Mouse (Mus musculus) embryonic facial prominence, embryonic 10.5 days (tissue): ENCODE results near the gene Tmem59l. TPM values are rescaled to one million over a fixed set of nuclear protein-coding genes. Genes with fewer than 3 reads are reported as not detected.

Experiments
- DNase-seq: peaks from one replicate; pipeline ENCODE4 v3.0.0-alpha.2; 2017; ENCODE audit warnings: low spot score
- H3K27ac ChIP-seq: fragments of 300-500 bp; sonication (generic); replicated peaks from 2 replicates; pipeline ENCODE4 v1.5.1; 2016; ENCODE audit warnings: mild to moderate bottlenecking
- H3K27me3 ChIP-seq: fragments of 300-500 bp; sonication (generic); replicated peaks from 2 replicates; pipeline ENCODE4 v1.6.1; 2016; ENCODE audit warnings: low read depth, mild to moderate bottlenecking; ENCODE audit not compliant: poor library complexity, severe bottlenecking
- H3K36me3 ChIP-seq: fragments of 300-500 bp; sonication (generic); replicated peaks from 2 replicates; pipeline ENCODE4 v1.6.1; 2016; ENCODE audit warnings: mild to moderate bottlenecking, moderate library complexity
- H3K4me1 ChIP-seq: fragments of 300-500 bp; sonication (generic); 2 replicates; pipeline ENCODE4 v1.6.1; 2016
- H3K4me3 ChIP-seq: fragments of 300-500 bp; sonication (generic); 2 replicates; pipeline ENCODE4 v1.5.1; 2016; ENCODE audit warnings: mild to moderate bottlenecking, moderate library complexity
- H3K9me3 ChIP-seq: fragments of 300-500 bp; sonication (generic); 2 replicates; pipeline ENCODE4 v1.6.1; 2016; ENCODE audit warnings: mild to moderate bottlenecking
- WGBS: fragments of 180-500 bp; shearing (Covaris S2); methylation state at CpG from one replicate; pipeline ENCODE4 v1.1.7; 2016; 5-methylcytosine and 5-hydroxymethylcytosine counted together
- polyA plus RNA-seq: library from polyadenylated mRNA; unstranded; fragments of >200 nt; fragmentation: Nextera tagmentation; extraction: Ambion mirVana; gene quantifications from 2 replicates; pipeline ENCODE4 v1.2.1, GENCODE M21; 2016

The Tmem59l gene
- polyA plus RNA-seq, 1 experiment from 2014 or later, result 28.3 TPM

- Histone ChIP-seq H3K4me1 (peaks cover 34% of the 10 kb centered on the region), H3K36me3 (peaks cover 31% of the 10 kb centered on the region), H3K27ac (no peak overlapping the region), H3K27me3 (no peaks in the 10 kb centered on the region), H3K9me3 (no peaks in the 10 kb centered on the region), H3K4me3 (no peak overlapping the region)
- 96% methylated on average over 8 of the region's 8 CpGs for WGBS
- no peak for DNase-seq
Observed at GRCm38 (mm10) chr8:70462516-70462813, 24.7 kb downstream of the Tmem59l start.

- H3K27me3 ChIP-seq, result no peaks in the 10 kb centered on the region
- 89% methylated on average over 16 of the region's 16 CpGs for WGBS
- peaks cover 31% of the 10 kb centered on the region for H3K36me3 ChIP-seq
- no peaks in the 10 kb centered on the region for H3K9me3 ChIP-seq
- no peak overlapping the region for H3K4me3 ChIP-seq
- H3K4me1 ChIP-seq, result peaks cover 29% of the 10 kb centered on the region
- H3K27ac ChIP-seq, result no peak overlapping the region
- DNase-seq, result no peak
Observed at GRCm38 (mm10) chr8:70461765-70462515, 25.2 kb downstream of the Tmem59l start.

GRCm38 (mm10) chr8:70460606-70461005 is 26.6 kb downstream of the Tmem59l start:
- Histone ChIP-seq H3K4me3 (no peak overlapping the region), H3K27ac (no peak overlapping the region), H3K9me3 (no peaks in the 10 kb centered on the region), H3K27me3 (no peaks in the 10 kb centered on the region), H3K4me1 (peaks cover 24% of the 10 kb centered on the region), H3K36me3 (peaks cover 20% of the 10 kb centered on the region)
- WGBS, result 85% methylated on average over 9 of the region's 9 CpGs
- no peak for DNase-seq

- peaks cover 16% of the 10 kb centered on the region for H3K36me3 ChIP-seq
- DNase-seq, result no peak
- H3K9me3 ChIP-seq, result no peaks in the 10 kb centered on the region
- no peak overlapping the region for H3K27ac ChIP-seq
- H3K4me1 ChIP-seq, result peaks cover 24% of the 10 kb centered on the region
- WGBS, result 94% methylated on average over 5 of the region's 5 CpGs
- no peaks in the 10 kb centered on the region for H3K27me3 ChIP-seq
- no peak overlapping the region for H3K4me3 ChIP-seq
Observed at GRCm38 (mm10) chr8:70460199-70460598, 27.0 kb downstream of the Tmem59l start.

- DNase-seq, result no peak
- H3K27ac ChIP-seq, result no peak overlapping the region
- peaks cover 24% of the 10 kb centered on the region for H3K4me1 ChIP-seq
- no peaks in the 10 kb centered on the region for H3K27me3 ChIP-seq
- H3K36me3 ChIP-seq, result peaks cover 16% of the 10 kb centered on the region
- 87% methylated on average over 2 of the region's 2 CpGs for WGBS
- H3K4me3 ChIP-seq, result no peak overlapping the region
- H3K9me3 ChIP-seq, result no peaks in the 10 kb centered on the region
Observed at GRCm38 (mm10) chr8:70459636-70460035, 27.5 kb downstream of the Tmem59l start.

GRCm38 (mm10) chr8:70458462-70458861 is 28.7 kb downstream of the Tmem59l start:
- H3K27me3 ChIP-seq, result peaks cover 9% of the 10 kb centered on the region
- WGBS, result 86% methylated on average over 3 of the region's 3 CpGs
- H3K4me3 ChIP-seq, result no peak overlapping the region
- H3K4me1 ChIP-seq, result peaks cover 16% of the 10 kb centered on the region
- H3K36me3 ChIP-seq, result peaks cover 13% of the 10 kb centered on the region
- no peak for DNase-seq
- no peak overlapping the region for H3K27ac ChIP-seq
- H3K9me3 ChIP-seq, result no peaks in the 10 kb centered on the region

- H3K27ac ChIP-seq, result no peak overlapping the region
- no peak for DNase-seq
Observed at GRCm38 (mm10) chr8:70457882-70458281, 29.3 kb downstream of the Tmem59l start.

GRCm38 (mm10) chr8:70456996-70457395 is 30.2 kb downstream of the Tmem59l start:
- Histone ChIP-seq H3K4me3 (no peak overlapping the region), H3K9me3 (no peaks in the 10 kb centered on the region), H3K4me1 (peaks cover 24% of the 10 kb centered on the region), H3K27me3 (peaks cover 24% of the 10 kb centered on the region), H3K27ac (no peak overlapping the region), H3K36me3 (peaks cover 26% of the 10 kb centered on the region)
- WGBS, result 96% methylated on average over 1 of the region's 1 CpGs
- no peak for DNase-seq

More at GRCm38 (mm10) chr8:70457882-70458281, 29.3 kb downstream of the Tmem59l start:
- Histone ChIP-seq H3K4me1 (peaks cover 18% of the 10 kb centered on the region), H3K36me3 (peaks cover 17% of the 10 kb centered on the region), H3K9me3 (no peaks in the 10 kb centered on the region), H3K4me3 (no peak overlapping the region), H3K27me3 (peaks cover 15% of the 10 kb centered on the region)
- 87% methylated on average over 6 of the region's 6 CpGs for whole genome bisulfite sequencing

- H3K4me1 ChIP-seq, result peaks cover 41% of the 10 kb centered on the region
Observed at GRCm38 (mm10) chr8:70453852-70454251, 33.3 kb downstream of the Tmem59l start.

GRCm38 (mm10) chr8:70452196-70452966 is 34.8 kb downstream of the Tmem59l start:
- DNase-seq, result no peak
- peaks cover 52% of the 10 kb centered on the region for H3K4me1 ChIP-seq
- 62% methylated on average over 52 of the region's 52 CpGs for WGBS
- no peak overlapping the region for H3K27ac ChIP-seq
- H3K36me3 ChIP-seq, result peaks cover 41% of the 10 kb centered on the region
- peaks cover 39% of the 10 kb centered on the region for H3K27me3 ChIP-seq
- H3K9me3 ChIP-seq, result no peaks in the 10 kb centered on the region
- H3K4me3 ChIP-seq, result no peak overlapping the region

More at GRCm38 (mm10) chr8:70453852-70454251, 33.3 kb downstream of the Tmem59l start:
- DNase-seq, result no peak
- H3K27ac ChIP-seq, result no peak overlapping the region
- peaks cover 39% of the 10 kb centered on the region for H3K27me3 ChIP-seq
- peaks cover 41% of the 10 kb centered on the region for H3K36me3 ChIP-seq
- H3K9me3 ChIP-seq, result no peaks in the 10 kb centered on the region
- no peak overlapping the region for H3K4me3 ChIP-seq
- 89% methylated on average over 5 of the region's 5 CpGs for WGBS

- H3K27ac ChIP-seq, result no peak overlapping the region
- peaks cover 23% of the 10 kb centered on the region for H3K27me3 ChIP-seq
- peaks cover 36% of the 10 kb centered on the region for H3K36me3 ChIP-seq
- 73% methylated on average over 19 of the region's 19 CpGs for WGBS
- DNase-seq, result no peak
- H3K4me1 ChIP-seq, result peaks cover 39% of the 10 kb centered on the region
- no peak overlapping the region for H3K4me3 ChIP-seq
- no peaks in the 10 kb centered on the region for H3K9me3 ChIP-seq
Observed at GRCm38 (mm10) chr8:70447639-70448420, 39.3 kb downstream of the Tmem59l start.

GRCm38 (mm10) chr8:70445988-70446387 is 41.2 kb downstream of the Tmem59l start:
- no peak for DNase-seq
- 71% methylated on average over 1 of the region's 1 CpGs for WGBS

More at GRCm38 (mm10) chr8:70445988-70446387, 41.2 kb downstream of the Tmem59l start:
- H3K36me3 ChIP-seq, result peaks cover 18% of the 10 kb centered on the region
- H3K27me3 ChIP-seq, result peaks cover 5% of the 10 kb centered on the region; the same call in 1 of the 2 replicates
- H3K4me1 ChIP-seq, result peaks cover 32% of the 10 kb centered on the region
- no peak overlapping the region for H3K4me3 ChIP-seq
- no peaks in the 10 kb centered on the region for H3K9me3 ChIP-seq
- no peak overlapping the region for H3K27ac ChIP-seq
